Mouse (Mus musculus) induced T-regulatory cell, adult 2 months (primary cell): Measurements from ENCODE around the gene Tanc2.

Experiments
- DNase-seq: peaks from one replicate; pipeline ENCODE4 v3.0.0-alpha.2; 2012; ENCODE audit warnings: low read depth

The Tanc2 gene

GRCm38 (mm10) chr11:105589877-105590641 lies at the start of gene Tanc2:
Tanc2 (plus strand) TSS chr11:105589986.
- peak; percentile 64 for DNase-seq

GRCm38 (mm10) chr11:105540781-105541180 lies 49.0 kb upstream of the Tanc2 start:
- no peak for DNase-seq

- DNase-seq: no peak
Observed at GRCm38 (mm10) chr11:105541366-105541765, 48.4 kb upstream of the Tanc2 start.

GRCm38 (mm10) chr11:105542129-105542528 lies 47.7 kb upstream of the Tanc2 start:
- no peak for DNase-seq

GRCm38 (mm10) chr11:105545801-105546200 lies 44.0 kb upstream of the Tanc2 start:
- DNase-seq: no peak

- DNase-seq: no peak
Observed at GRCm38 (mm10) chr11:105546393-105546792, 43.4 kb upstream of the Tanc2 start.

GRCm38 (mm10) chr11:105548383-105548782 lies 41.4 kb upstream of the Tanc2 start:
- DNase-seq: no peak

- DNase-seq: no peak
Observed at GRCm38 (mm10) chr11:105549164-105550121, 40.3 kb upstream of the Tanc2 start.

- no peak for DNase-seq
Observed at GRCm38 (mm10) chr11:105557285-105557684, 32.5 kb upstream of the Tanc2 start.

- no peak for DNase-seq
Observed at GRCm38 (mm10) chr11:105558091-105558490, 31.7 kb upstream of the Tanc2 start.

- no peak for DNase-seq
Observed at GRCm38 (mm10) chr11:105558803-105559505, 30.8 kb upstream of the Tanc2 start.

- DNase-seq: no peak
Observed at GRCm38 (mm10) chr11:105563546-105563945, 26.2 kb upstream of the Tanc2 start.

GRCm38 (mm10) chr11:105567221-105567641 lies 22.6 kb upstream of the Tanc2 start:
- no peak for DNase-seq

GRCm38 (mm10) chr11:105571996-105572395 lies 17.8 kb upstream of the Tanc2 start:
- no peak for DNase-seq

- no peak for DNase-seq
Observed at GRCm38 (mm10) chr11:105574241-105574640, 15.5 kb upstream of the Tanc2 start.

GRCm38 (mm10) chr11:105577211-105577610 lies 12.6 kb upstream of the Tanc2 start:
- DNase-seq: no peak

- no peak for DNase-seq
Observed at GRCm38 (mm10) chr11:105582020-105582419, 7.8 kb upstream of the Tanc2 start.

- DNase-seq: peak; percentile 88
Observed at GRCm38 (mm10) chr11:105589231-105589876, 432 bp upstream of the Tanc2 start.

- DNase-seq: peak; percentile 73
Observed at GRCm38 (mm10) chr11:105591905-105592304, 2.1 kb downstream of the Tanc2 start.

- no peak for DNase-seq
Observed at GRCm38 (mm10) chr11:105602177-105602576, 12.4 kb downstream of the Tanc2 start.

GRCm38 (mm10) chr11:105626201-105626600 lies 36.4 kb downstream of the Tanc2 start:
- DNase-seq: no peak

- peak; percentile 22 for DNase-seq
Observed at GRCm38 (mm10) chr11:105643995-105644394, 54.2 kb downstream of the Tanc2 start.
